Mouse (Mus musculus) MEL (cell line): ENCODE data around the gene Gm37240. TPM values are rescaled to one million over a fixed set of nuclear protein-coding genes. Genes with fewer than 3 reads are reported as not detected.

Source experiments
- DNase-seq: peaks from one replicate; pipeline ENCODE4 v3.0.0; 2011; ENCODE audit warnings: low read depth, low spot score
- H3K27ac ChIP-seq: 2 replicates; pipeline ENCODE4 v1.5.1; 2012; ENCODE audit warnings: low read depth, mild to moderate bottlenecking, control low read depth, low read length, moderate library complexity; ENCODE audit not compliant: control insufficient read depth
- H3K27me3 ChIP-seq, 2 experiments: fragments of 150-350 bp in 1 of 2; sonication (generic) in 1 of 2; 2 replicates each; pipeline ENCODE4 v1.6.1; 2012; ENCODE audit warnings: low read length in 2 of 2, mild to moderate bottlenecking in 2 of 2, improper control_type of control experiment in 1 of 2, moderate library complexity in 1 of 2; ENCODE audit not compliant: insufficient read depth in 2 of 2, control insufficient read depth in 1 of 2
- H3K36me3 ChIP-seq, 2 experiments: 2 replicates each; pipeline ENCODE4 v1.6.1; 2012 to 2014; ENCODE audit warnings: low read length in 2 of 2, improper control_type of control experiment in 1 of 2, inconsistent platforms in 1 of 2, mild to moderate bottlenecking in 1 of 2; ENCODE audit not compliant: insufficient read depth in 2 of 2, control insufficient read depth in 1 of 2
- H3K4me1 ChIP-seq, 2 experiments: fragments of 150-350 bp in 1 of 2; sonication (generic) in 1 of 2; 2 replicates each; pipeline ENCODE4 v1.6.1; 2012; ENCODE audit warnings: low read length in 2 of 2, improper control_type of control experiment in 1 of 2, mild to moderate bottlenecking in 1 of 2; ENCODE audit not compliant: insufficient read depth in 2 of 2, control insufficient read depth in 1 of 2
- H3K4me3 ChIP-seq, 2 experiments: fragments of 150-350 bp in 1 of 2; sonication (generic) in 1 of 2; 2 replicates each; pipeline ENCODE4 v1.5.1; 2012; ENCODE audit warnings: low read depth in 2 of 2, low read length in 2 of 2, mild to moderate bottlenecking in 2 of 2, moderate library complexity in 2 of 2, control low read depth in 1 of 2, improper control_type of control experiment in 1 of 2; ENCODE audit not compliant: control insufficient read depth in 1 of 2, insufficient read depth in 1 of 2
- H3K79me2 ChIP-seq: 2 replicates; pipeline ENCODE4 v1.6.1; 2012; ENCODE audit warnings: mild to moderate bottlenecking, low read length, moderate library complexity; ENCODE audit not compliant: control insufficient read depth, poor library complexity, insufficient read depth
- H3K9ac ChIP-seq: 2 replicates; pipeline ENCODE4 v1.6.1; 2012; ENCODE audit warnings: low read depth, mild to moderate bottlenecking, control low read depth, low read length, moderate library complexity; ENCODE audit not compliant: control insufficient read depth, poor library complexity, severe bottlenecking
- H3K9me3 ChIP-seq: fragments of 150-350 bp; sonication (generic); replicated peaks from 2 replicates; pipeline ENCODE4 v1.6.1; 2012; ENCODE audit warnings: mild to moderate bottlenecking, low read length, improper control_type of control experiment, moderate library complexity; ENCODE audit not compliant: insufficient read depth
- CHD2 ChIP-seq: IDR thresholded peaks from 2 replicates; pipeline ENCODE4 v1.6.1; 2011; ENCODE audit warnings: low read length, improper control_type of control experiment
- CTCF ChIP-seq, 3 experiments: IDR thresholded peaks in 2 of 3; conservative IDR thresholded peaks in 1 of 3; 2 replicates each; pipeline ENCODE4 v1.5.1; 2011 to 2012; ENCODE audit warnings: low read length in 3 of 3, low read depth in 2 of 3, mild to moderate bottlenecking in 2 of 3, improper control_type of control experiment in 1 of 3, inconsistent platforms in 1 of 3, mixed read lengths in 1 of 3, moderate library complexity in 1 of 3; ENCODE audit not compliant: control insufficient read depth in 1 of 3, insufficient read depth in 1 of 3, poor library complexity in 1 of 3, severe bottlenecking in 1 of 3
- ELF1 ChIP-seq: IDR thresholded peaks from 2 replicates; pipeline ENCODE4 v1.6.1; 2014; ENCODE audit warnings: low read depth, mild to moderate bottlenecking, inconsistent platforms, low read length, improper control_type of control experiment, moderate library complexity
- EP300 ChIP-seq, 2 experiments: IDR thresholded peaks; 2 replicates each; pipeline ENCODE4 v1.6.1; 2011; ENCODE audit warnings: improper control_type of control experiment in 2 of 2, low read length in 2 of 2, low read depth in 1 of 2, mild to moderate bottlenecking in 1 of 2
- ETS1 ChIP-seq: IDR thresholded peaks from 2 replicates; pipeline ENCODE4 v1.6.1; 2012; ENCODE audit warnings: low read depth, mild to moderate bottlenecking, inconsistent platforms, low read length, improper control_type of control experiment, moderate library complexity
- GABPA ChIP-seq: IDR thresholded peaks from 2 replicates; pipeline ENCODE4 v1.6.1; 2012; ENCODE audit warnings: low read depth, mild to moderate bottlenecking, inconsistent platforms, low read length, improper control_type of control experiment, moderate library complexity
- HCFC1 ChIP-seq: IDR thresholded peaks from 2 replicates; pipeline ENCODE4 v1.6.1; 2012; ENCODE audit warnings: low read depth, mild to moderate bottlenecking, inconsistent platforms, low read length, improper control_type of control experiment, moderate library complexity
- KAT2A ChIP-seq: conservative IDR thresholded peaks from 2 replicates; pipeline ENCODE4 v1.6.1; 2012; ENCODE audit warnings: low read depth, low read length, improper control_type of control experiment, inconsistent platforms
- MAFK ChIP-seq: IDR thresholded peaks from 2 replicates; pipeline ENCODE4 v1.6.1; 2011; ENCODE audit warnings: low read depth, mild to moderate bottlenecking, low read length, improper control_type of control experiment, borderline replicate concordance
- MEF2A ChIP-seq: IDR thresholded peaks from 2 replicates; pipeline ENCODE4 v1.6.1; 2014; ENCODE audit warnings: low read depth, mild to moderate bottlenecking, inconsistent platforms, low read length, improper control_type of control experiment; ENCODE audit not compliant: poor library complexity, insufficient replicate concordance, severe bottlenecking; ENCODE audit errors: extremely low read depth
- MXI1 ChIP-seq: IDR thresholded peaks from 2 replicates; pipeline ENCODE4 v1.6.1; 2011; ENCODE audit warnings: mild to moderate bottlenecking, low read depth, low read length, improper control_type of control experiment
- MYB ChIP-seq: IDR thresholded peaks from 2 replicates; pipeline ENCODE4 v1.6.1; 2011; ENCODE audit warnings: mild to moderate bottlenecking, low read depth, low read length, improper control_type of control experiment
- POLR2AphosphoS2 ChIP-seq: IDR thresholded peaks from 2 replicates; pipeline ENCODE4 v1.6.1; 2011; ENCODE audit warnings: low read length, improper control_type of control experiment
- RCOR1 ChIP-seq: IDR thresholded peaks from 2 replicates; pipeline ENCODE4 v1.6.1; 2012; ENCODE audit warnings: low read depth, mild to moderate bottlenecking, inconsistent platforms, low read length, improper control_type of control experiment
- SIN3A ChIP-seq: IDR thresholded peaks from 2 replicates; pipeline ENCODE4 v1.6.1; 2012; ENCODE audit warnings: low read length, improper control_type of control experiment, inconsistent platforms
- SMC3 ChIP-seq: IDR thresholded peaks from 2 replicates; pipeline ENCODE4 v1.6.1; 2011; ENCODE audit warnings: low read depth, low read length, improper control_type of control experiment
- TAL1 ChIP-seq: IDR thresholded peaks from 2 replicates; pipeline ENCODE4 v1.6.1; 2012; ENCODE audit warnings: mild to moderate bottlenecking, inconsistent platforms, low read length, moderate library complexity, mixed read lengths
- TBP ChIP-seq: IDR thresholded peaks from 2 replicates; pipeline ENCODE4 v1.8.0; 2011; ENCODE audit warnings: low read depth, low read length, improper control_type of control experiment
- TCF12 ChIP-seq: IDR thresholded peaks from 2 replicates; pipeline ENCODE4 v1.6.1; 2014; ENCODE audit warnings: low read depth, mild to moderate bottlenecking, inconsistent platforms, low read length, improper control_type of control experiment, moderate library complexity
- USF1 ChIP-seq: IDR thresholded peaks from 2 replicates; pipeline ENCODE4 v1.6.1; 2014; ENCODE audit warnings: low read depth, mild to moderate bottlenecking, inconsistent platforms, low read length, improper control_type of control experiment, moderate library complexity
- USF2 ChIP-seq, 2 experiments: IDR thresholded peaks; 2 replicates each; pipeline ENCODE4 v1.6.1; 2011 to 2012; ENCODE audit warnings: improper control_type of control experiment in 2 of 2, low read length in 2 of 2, borderline replicate concordance in 1 of 2, inconsistent platforms in 1 of 2, low read depth in 1 of 2, mild to moderate bottlenecking in 1 of 2; ENCODE audit not compliant: insufficient read depth in 1 of 2
- ZKSCAN1 ChIP-seq: IDR thresholded peaks from 2 replicates; pipeline ENCODE4 v1.6.1; 2012; ENCODE audit warnings: low read depth, mild to moderate bottlenecking, inconsistent platforms, low read length, improper control_type of control experiment, moderate library complexity
- ZMIZ1 ChIP-seq: IDR thresholded peaks from 2 replicates; pipeline ENCODE4 v1.6.1; 2012; ENCODE audit warnings: low read depth, mild to moderate bottlenecking, inconsistent platforms, low read length, improper control_type of control experiment, moderate library complexity
- ZNF384 ChIP-seq: IDR thresholded peaks from 2 replicates; pipeline ENCODE4 v1.6.1; 2012; ENCODE audit warnings: low read depth, mild to moderate bottlenecking, inconsistent platforms, low read length, improper control_type of control experiment
- polyA plus RNA-seq, 2 experiments: library from polyadenylated mRNA; stranded (reverse) in 1 of 2; unstranded in 1 of 2; fragments of >175 nt in 1 of 2; fragments of >200 nt in 1 of 2; gene quantifications; 2 replicates each; pipeline versions ENCODE4 v1.2.1 to v1.2.4; 2012; ENCODE audit warnings: low replicate concordance in 2 of 2, low read depth in 1 of 2; ENCODE audit not compliant: insufficient read length in 2 of 2, insufficient read depth in 1 of 2, missing spikeins in 1 of 2
- total RNA-seq: library from RNA; depleted of rRNA; stranded (reverse); fragments of 300-350 nt; gene quantifications from 2 replicates; pipeline ENCODE4 v1.2.3, GENCODE M21; 2012

Gm37240 gene
- total and polyA plus RNA-seq, 3 experiments = 0.04 TPM; not detected in 2

DNA sequence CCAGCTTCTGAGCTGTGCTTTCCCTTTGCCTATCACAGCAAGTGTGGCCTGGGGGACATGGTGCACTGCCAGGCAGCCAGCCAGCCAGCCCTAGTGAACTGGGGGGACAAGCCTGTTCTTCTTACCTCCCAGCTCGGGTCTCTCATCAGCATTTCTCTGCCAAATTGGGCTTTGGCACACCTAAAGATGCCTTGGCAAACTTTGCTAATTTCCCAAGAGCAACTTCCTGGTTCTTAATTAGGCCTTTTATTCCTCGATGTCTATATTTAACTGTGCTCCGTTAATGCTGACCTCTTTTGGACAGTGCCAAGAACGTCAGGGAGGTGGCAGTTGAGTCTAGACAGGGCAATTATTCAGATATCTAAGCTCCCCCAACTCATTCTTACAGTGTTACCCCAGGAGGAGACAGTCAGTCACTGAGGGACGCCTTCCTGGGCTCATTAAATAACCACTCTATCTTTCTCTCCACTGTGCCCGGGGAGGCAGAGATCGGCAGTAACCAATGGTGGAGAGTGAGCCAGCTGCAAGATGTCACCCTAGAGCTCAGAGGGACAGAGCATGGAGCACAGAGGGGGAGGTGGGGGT lies 771.3 kb downstream of the Gm37240 start:
- no peaks in the 10 kb centered on the region for H3K79me2 ChIP-seq
- no peaks in the 10 kb centered on the region for H3K4me1 ChIP-seq
- no peaks in the 10 kb centered on the region for H3K36me3 ChIP-seq
- H3K4me3 ChIP-seq = no peak overlapping the region
- H3K9me3 ChIP-seq = no peaks in the 10 kb centered on the region
- TF ChIP-seq KAT2A (no peak), GABPA (no peak), TBP (no peak), MAFK (no peak), SIN3A (no peak), SMC3 (no peak), MYB (no peak), ZNF384 (no peak), RCOR1 (no peak), ZMIZ1 (no peak)
- H3K27ac ChIP-seq = no peak overlapping the region
- no peaks in the 10 kb centered on the region for H3K27me3 ChIP-seq
- no peak overlapping the region for H3K9ac ChIP-seq
- no peak for DNase-seq

GRCm38 (mm10) chr3:85113565-85113964 lies 773.8 kb downstream of the Gm37240 start:
- H3K79me2 ChIP-seq = no peaks in the 10 kb centered on the region
- no peaks in the 10 kb centered on the region for H3K4me1 ChIP-seq
- no peak for TF ChIP-seq MEF2A
- no peak for TF ChIP-seq TAL1
- TF ChIP-seq ZKSCAN1 = no peak
- TF ChIP-seq ETS1 = no peak
- no peak for TF ChIP-seq CHD2
- no peak for TF ChIP-seq EP300 (IDR thresholded peaks at IDR 0.05; ENCODE audit: low read depth in 1 of 2, low read length in 2 of 2)
- no peak for TF ChIP-seq USF2 (IDR thresholded peaks at IDR 0.05; ENCODE audit: borderline replicate concordance in 1 of 2, insufficient read depth in 1 of 2, low read depth in 1 of 2, low read length in 2 of 2)
- TF ChIP-seq TCF12 = no peak
- TF ChIP-seq ELF1 = no peak
- no peak for TF ChIP-seq MXI1
- no peak for TF ChIP-seq RCOR1
- TF ChIP-seq USF1 = no peak
- no peak for TF ChIP-seq HCFC1
- no peak for TF ChIP-seq MAFK
- no peak for TF ChIP-seq CTCF (IDR thresholded peaks at IDR 0.05 in 2 of 3, conservative IDR thresholded peaks at IDR 0.05 in 1 of 3; ENCODE audit: control insufficient read depth in 1 of 3, insufficient read depth in 1 of 3, low read depth in 2 of 3, low read length in 3 of 3, poor library complexity in 1 of 3, severe bottlenecking in 1 of 3)
- TF ChIP-seq GABPA = no peak
- no peak for TF ChIP-seq POLR2AphosphoS2
- H3K9ac ChIP-seq = no peak overlapping the region
- no peak overlapping the region for H3K27ac ChIP-seq
- DNase-seq = no peak
- H3K36me3 ChIP-seq = no peaks in the 10 kb centered on the region
- H3K4me3 ChIP-seq = no peak overlapping the region
- no peaks in the 10 kb centered on the region for H3K27me3 ChIP-seq
- no peaks in the 10 kb centered on the region for H3K9me3 ChIP-seq
